Mouse (Mus musculus) heart, embryonic 15.5 days (tissue): ENCODE data around the gene Jpt2. TPM values are rescaled to one million over a fixed set of nuclear protein-coding genes. Genes with fewer than 3 reads are reported as not detected.

Experiments
- ATAC-seq: fragments of 200-750 bp; cut with Nextera tagmentation; replicated peaks from 2 replicates; pipeline ENCODE4 v1.8.0; 2017; ENCODE audit warnings: low read depth, moderate TSS enrichment; ENCODE audit not compliant: insufficient number of reproducible peaks, insufficient read depth, low FRiP score
- H3K27ac ChIP-seq: fragments of 300-500 bp; sonication (generic); 2 replicates; pipeline ENCODE4 v1.5.1; 2015; ENCODE audit warnings: mild to moderate bottlenecking, inconsistent platforms
- H3K27me3 ChIP-seq: fragments of 300-500 bp; sonication (generic); 2 replicates; pipeline ENCODE4 v1.6.1; 2015; ENCODE audit warnings: inconsistent platforms
- H3K36me3 ChIP-seq: fragments of 300-500 bp; sonication (generic); 2 replicates; pipeline ENCODE4 v1.6.1; 2015; ENCODE audit warnings: mild to moderate bottlenecking, inconsistent platforms
- H3K4me1 ChIP-seq: fragments of 300-500 bp; sonication (generic); replicated peaks from 2 replicates; pipeline ENCODE4 v1.6.1; 2015; ENCODE audit warnings: inconsistent platforms
- H3K4me2 ChIP-seq: fragments of 300-500 bp; sonication (generic); 2 replicates; pipeline ENCODE4 v1.6.1; 2015; ENCODE audit warnings: inconsistent platforms, mild to moderate bottlenecking, moderate library complexity
- H3K4me3 ChIP-seq: fragments of 300-500 bp; sonication (generic); 2 replicates; pipeline ENCODE4 v1.5.1; 2015; ENCODE audit warnings: mild to moderate bottlenecking, inconsistent platforms
- H3K9ac ChIP-seq: fragments of 300-500 bp; sonication (generic); 2 replicates; pipeline ENCODE4 v1.6.1; 2015; ENCODE audit warnings: mild to moderate bottlenecking, inconsistent platforms
- H3K9me3 ChIP-seq: fragments of 300-500 bp; sonication (generic); replicated peaks from 2 replicates; pipeline ENCODE4 v1.6.1; 2016; ENCODE audit warnings: inconsistent platforms
- WGBS: fragments of 180-500 bp; shearing (Covaris S2); methylation state at CpG from one replicate; pipeline ENCODE4 v1.1.7; 2015; ENCODE audit warnings: mixed read lengths; 5-methylcytosine and 5-hydroxymethylcytosine counted together
- polyA plus RNA-seq: library from polyadenylated mRNA; unstranded; fragments of >200 nt; fragmentation: Nextera tagmentation; extraction: Ambion mirVana; gene quantifications from 2 replicates; pipeline ENCODE4 v1.2.1, GENCODE M21; 2015

Jpt2 gene
- polyA plus RNA-seq, 1 experiment from 2014 or later: 73.4 TPM

- Histone ChIP-seq H3K4me3 (no peak overlapping the region), H3K4me1 (peaks cover 5% of the 10 kb centered on the region)
These were observed 56.7 kb downstream of the Jpt2 start for GRCm38 (mm10) chr17:24903767-24904166.

DNA sequence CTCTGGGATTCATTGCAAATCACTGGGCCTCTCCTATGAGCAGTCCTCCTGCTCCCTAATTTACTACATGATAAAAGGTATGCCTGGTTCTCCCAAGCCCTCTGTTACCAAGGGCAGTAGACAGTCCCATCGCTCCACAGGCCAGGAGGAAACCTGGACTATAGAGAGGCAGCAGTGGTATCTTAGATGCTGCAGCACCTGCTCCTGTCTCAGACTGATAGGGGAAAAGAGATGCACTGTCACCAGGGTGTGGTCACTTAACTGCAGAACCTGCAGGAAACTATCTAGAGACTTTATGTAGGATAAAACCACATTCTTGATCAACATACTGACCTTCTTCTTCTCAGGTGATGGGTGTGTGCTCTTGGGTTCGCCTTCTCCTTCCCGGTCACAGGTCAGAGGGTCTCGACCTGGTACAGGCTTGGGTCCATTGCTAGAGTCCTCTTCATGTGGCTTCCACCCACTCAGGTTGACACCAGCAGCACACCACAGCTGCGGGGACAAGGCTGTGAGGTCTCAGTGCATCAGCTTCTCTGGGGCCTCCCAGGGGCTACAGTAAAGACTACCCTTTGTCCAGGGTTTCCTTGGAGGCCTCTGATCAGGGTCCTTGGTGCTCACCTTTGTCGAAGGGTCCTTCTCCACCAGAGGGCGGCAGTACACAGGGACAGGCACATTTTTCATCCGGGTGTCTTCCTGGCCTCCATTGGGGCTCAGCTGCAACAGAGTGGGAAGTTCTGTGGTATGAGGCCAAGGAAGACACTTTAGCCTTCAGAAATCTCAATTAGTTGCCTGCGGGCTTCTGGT lies 57.6 kb downstream of the Jpt2 start:
- Histone ChIP-seq H3K4me2 (no peak overlapping the region), H3K4me1 (peaks cover 12% of the 10 kb centered on the region), H3K9me3 (no peaks in the 10 kb centered on the region), H3K27me3 (no peaks in the 10 kb centered on the region), H3K27ac (no peak overlapping the region), H3K4me3 (no peak overlapping the region), H3K9ac (no peak overlapping the region), H3K36me3 (peaks cover 99% of the 10 kb centered on the region)
- 69% methylated on average over 9 of the region's 9 CpGs for WGBS
- ATAC-seq: no peak

More at GRCm38 (mm10) chr17:24903767-24904166, 56.7 kb downstream of the Jpt2 start:
- no peak overlapping the region for H3K9ac ChIP-seq
- no peaks in the 10 kb centered on the region for H3K27me3 ChIP-seq
- no peak overlapping the region for H3K27ac ChIP-seq
- no peak for ATAC-seq
- WGBS: 85% methylated on average over 9 of the region's 9 CpGs
- no peak overlapping the region for H3K4me2 ChIP-seq
- no peaks in the 10 kb centered on the region for H3K9me3 ChIP-seq
- peaks cover 99% of the 10 kb centered on the region for H3K36me3 ChIP-seq

DNA sequence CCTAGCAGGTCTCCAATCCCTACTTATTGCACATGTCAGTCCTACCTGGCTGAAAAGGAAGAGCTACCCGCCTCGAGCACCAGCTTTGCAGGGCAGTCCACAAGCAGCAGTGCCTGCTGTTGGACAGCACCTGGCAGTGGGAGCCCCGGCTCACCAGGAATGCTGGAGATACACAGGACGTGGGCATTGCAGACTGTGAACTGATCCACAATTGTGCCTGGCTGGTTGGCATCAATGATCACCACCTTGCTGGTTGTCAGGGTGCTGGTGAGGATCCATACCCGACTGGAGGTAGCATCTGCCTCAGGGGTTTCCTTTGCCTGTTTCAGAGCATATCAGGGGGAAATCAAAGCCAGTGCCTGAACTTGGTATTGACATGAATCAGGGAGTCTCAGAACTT lies 58.4 kb downstream of the Jpt2 start:
- H3K27ac ChIP-seq: no peak overlapping the region
- H3K9ac ChIP-seq: no peak overlapping the region
- no peaks in the 10 kb centered on the region for H3K27me3 ChIP-seq
- WGBS: 89% methylated on average over 5 of the region's 5 CpGs
- no peak overlapping the region for H3K4me2 ChIP-seq
- H3K36me3 ChIP-seq: peaks cover 98% of the 10 kb centered on the region
- no peaks in the 10 kb centered on the region for H3K9me3 ChIP-seq
- no peak for ATAC-seq
- H3K4me3 ChIP-seq: no peak overlapping the region
- H3K4me1 ChIP-seq: peaks cover 19% of the 10 kb centered on the region

- no peak for ATAC-seq
- H3K9ac ChIP-seq: no peak overlapping the region
- H3K4me1 ChIP-seq: peaks cover 37% of the 10 kb centered on the region
- no peak overlapping the region for H3K4me2 ChIP-seq
- H3K9me3 ChIP-seq: no peaks in the 10 kb centered on the region
- WGBS: 90% methylated on average over 6 of the region's 6 CpGs
- H3K27me3 ChIP-seq: no peaks in the 10 kb centered on the region
- H3K4me3 ChIP-seq: no peak overlapping the region
- H3K27ac ChIP-seq: no peak overlapping the region
- peaks cover 77% of the 10 kb centered on the region for H3K36me3 ChIP-seq
These were observed 60.5 kb downstream of the Jpt2 start for GRCm38 (mm10) chr17:24900014-24900413.

GRCm38 (mm10) chr17:24899153-24899552 lies 61.3 kb downstream of the Jpt2 start:
- Histone ChIP-seq H3K36me3 (peaks cover 68% of the 10 kb centered on the region), H3K4me3 (no peak overlapping the region), H3K9me3 (no peaks in the 10 kb centered on the region), H3K4me1 (peaks cover 40% of the 10 kb centered on the region), H3K9ac (0 out of 2 replicates have a peak overlapping the region, but pooled peaks have one; percentile 12), H3K4me2 (no peak overlapping the region), H3K27me3 (no peaks in the 10 kb centered on the region), H3K27ac (peak overlapping the region; percentile 57)
- 61% methylated on average over 5 of the region's 5 CpGs for WGBS
- peak; percentile 15 for ATAC-seq

DNA sequence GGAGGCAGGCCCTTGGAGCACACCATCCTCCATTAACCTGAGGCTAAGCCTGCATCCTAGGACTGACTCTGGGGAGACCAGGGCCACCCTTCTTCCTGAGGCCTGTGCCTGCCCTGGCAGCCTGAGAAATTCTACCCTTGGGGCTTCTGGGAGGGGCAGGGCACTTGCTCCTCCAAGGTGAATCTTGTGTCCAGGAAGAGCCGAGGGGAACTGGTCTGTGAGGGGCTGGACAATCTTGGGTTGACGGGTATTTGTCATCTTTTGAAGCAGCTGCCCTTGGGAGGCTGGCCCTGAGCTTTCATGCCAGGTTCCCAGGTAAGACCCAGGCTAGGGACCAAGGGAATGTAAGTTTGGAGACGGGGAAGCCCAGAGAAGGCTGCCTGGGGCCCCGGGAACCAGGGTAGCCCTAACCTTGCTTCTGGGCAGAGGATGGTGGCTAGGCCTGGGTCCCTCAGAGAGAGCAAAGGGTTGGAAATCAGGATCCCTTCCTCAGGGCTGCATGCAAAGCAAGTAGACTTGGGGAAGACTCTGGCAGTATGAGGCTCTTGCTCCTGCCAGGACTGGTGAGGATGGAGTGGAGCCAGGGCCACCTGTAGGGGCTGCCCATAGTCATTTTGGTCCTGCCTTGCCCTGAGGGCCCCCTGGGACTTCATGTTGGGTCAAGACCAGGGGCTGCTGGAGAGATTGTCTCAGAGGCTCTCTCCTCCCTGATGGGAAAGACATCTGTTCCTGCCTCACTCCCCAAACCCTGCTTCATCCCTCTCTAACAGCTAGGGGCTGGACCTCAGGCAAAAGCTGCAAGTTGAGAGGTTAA lies 62.2 kb downstream of the Jpt2 start:
- peaks cover 47% of the 10 kb centered on the region for H3K4me1 ChIP-seq
- peak overlapping the region; percentile 57 for H3K27ac ChIP-seq
- no peak for ATAC-seq
- H3K4me2 ChIP-seq: no peak overlapping the region
- peak overlapping the region; percentile 12; the same call in 1 of the 2 replicates for H3K9ac ChIP-seq
- no peaks in the 10 kb centered on the region for H3K9me3 ChIP-seq
- no peaks in the 10 kb centered on the region for H3K27me3 ChIP-seq
- peak overlapping the region; percentile 81; the same call in 1 of the 2 replicates for H3K4me3 ChIP-seq
- H3K36me3 ChIP-seq: peaks cover 60% of the 10 kb centered on the region
- WGBS: 85% methylated on average over 4 of the region's 4 CpGs

GRCm38 (mm10) chr17:24897600-24897999 lies 62.9 kb downstream of the Jpt2 start:
- no peak for ATAC-seq
- peak overlapping the region; percentile 94; the same call in 1 of the 2 replicates for H3K4me2 ChIP-seq
- H3K4me1 ChIP-seq: peaks cover 47% of the 10 kb centered on the region
- no peaks in the 10 kb centered on the region for H3K27me3 ChIP-seq
- no peak overlapping the region for H3K27ac ChIP-seq
- peaks cover 60% of the 10 kb centered on the region for H3K36me3 ChIP-seq
- H3K9me3 ChIP-seq: no peaks in the 10 kb centered on the region
- H3K4me3 ChIP-seq: peak overlapping the region; percentile 81
- 71% methylated on average over 4 of the region's 4 CpGs for WGBS
- H3K9ac ChIP-seq: no peak overlapping the region

DNA sequence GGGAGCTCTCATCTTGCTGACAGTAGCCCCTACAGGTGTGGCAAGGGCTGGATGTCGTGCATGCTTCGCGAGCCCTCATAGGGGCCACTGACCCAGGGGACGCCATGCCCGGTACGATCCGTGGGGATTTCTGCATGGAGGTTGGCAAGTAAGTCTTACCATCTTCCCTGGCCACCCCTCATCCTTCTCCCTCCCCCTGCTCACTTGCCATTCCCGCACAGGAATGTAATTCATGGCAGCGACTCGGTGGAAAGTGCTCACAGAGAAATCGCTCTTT lies 63.6 kb downstream of the Jpt2 start:
- no peaks in the 10 kb centered on the region for H3K27me3 ChIP-seq
- H3K9ac ChIP-seq: peak overlapping the region; percentile 91
- peak overlapping the region; percentile 91; the same call in 1 of the 2 replicates for H3K27ac ChIP-seq
- 34% methylated on average over 11 of the region's 11 CpGs for WGBS
- peaks cover 47% of the 10 kb centered on the region for H3K4me1 ChIP-seq
- H3K4me2 ChIP-seq: peak overlapping the region; percentile 94
- no peak for ATAC-seq
- no peaks in the 10 kb centered on the region for H3K9me3 ChIP-seq
- H3K36me3 ChIP-seq: peaks cover 60% of the 10 kb centered on the region
- peak overlapping the region; percentile 81 for H3K4me3 ChIP-seq

DNA sequence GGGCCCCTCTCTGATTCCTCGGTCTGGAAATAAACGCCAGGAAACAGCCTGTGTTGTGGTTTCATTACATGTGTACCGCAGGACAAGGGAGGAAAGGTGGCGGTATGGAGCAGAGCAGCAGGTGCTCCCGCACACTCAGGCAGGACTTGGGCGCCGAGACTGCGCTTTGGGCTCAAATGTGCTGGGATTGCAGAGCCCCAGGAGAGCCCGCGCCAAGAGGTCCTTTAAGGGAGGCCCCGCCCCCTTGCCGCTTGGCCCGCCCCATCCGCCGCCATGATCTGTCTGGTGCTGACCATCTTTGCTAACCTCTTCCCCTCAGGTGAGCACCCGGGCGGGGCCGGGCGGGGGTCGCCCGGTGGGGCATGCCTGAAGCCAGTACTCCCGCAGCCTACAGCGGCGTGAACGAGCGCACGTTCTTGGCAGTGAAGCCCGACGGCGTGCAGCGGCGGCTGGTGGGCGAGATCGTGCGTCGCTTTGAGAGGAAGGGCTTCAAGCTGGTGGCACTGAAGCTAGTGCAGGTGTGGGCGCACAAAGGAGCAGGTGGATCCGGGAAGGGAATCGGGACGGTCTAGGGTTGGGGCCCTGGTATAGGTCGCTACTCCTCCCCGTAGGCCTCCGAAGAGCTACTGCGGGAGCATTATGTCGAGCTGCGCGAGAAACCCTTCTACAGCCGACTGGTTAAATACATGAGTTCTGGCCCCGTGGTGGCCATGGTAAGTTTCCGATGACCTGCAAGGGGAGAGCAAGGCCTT lies 64.1 kb downstream of the Jpt2 start, which contains the start of gene Nme3:
Gene Nme3 (plus strand): TSS at position 260 of the 752 bp plus-strand sequence.
- Histone ChIP-seq H3K4me1 (peaks cover 47% of the 10 kb centered on the region), H3K4me2 (peak within 1 kb of the TSS; percentile 94), H3K27me3 (no peaks in the 10 kb centered on the region), H3K27ac (peak within 1 kb of the TSS; percentile 91), H3K36me3 (peaks cover 60% of the 10 kb centered on the region), H3K4me3 (peak within 1 kb of the TSS; percentile 81), H3K9me3 (no peaks in the 10 kb centered on the region), H3K9ac (peak within 1 kb of the TSS; percentile 91)
- peak; percentile 44 for ATAC-seq
- 2% methylated on average over 49 of the region's 50 CpGs for WGBS

- H3K27me3 ChIP-seq: no peaks in the 10 kb centered on the region
- H3K4me1 ChIP-seq: peaks cover 47% of the 10 kb centered on the region
- H3K9me3 ChIP-seq: no peaks in the 10 kb centered on the region
- peak overlapping the region; percentile 94 for H3K4me2 ChIP-seq
- WGBS: 12% methylated on average over 23 of the region's 23 CpGs
- ATAC-seq: no peak
- H3K27ac ChIP-seq: peak overlapping the region; percentile 91
- peaks cover 60% of the 10 kb centered on the region for H3K36me3 ChIP-seq
- peak overlapping the region; percentile 91 for H3K9ac ChIP-seq
- peak overlapping the region; percentile 81 for H3K4me3 ChIP-seq
These were observed 64.8 kb downstream of the Jpt2 start for GRCm38 (mm10) chr17:24895571-24896240.
